14 mouse cellular contexts compared by ENCODE assay signal in the genomic region with DNA sequence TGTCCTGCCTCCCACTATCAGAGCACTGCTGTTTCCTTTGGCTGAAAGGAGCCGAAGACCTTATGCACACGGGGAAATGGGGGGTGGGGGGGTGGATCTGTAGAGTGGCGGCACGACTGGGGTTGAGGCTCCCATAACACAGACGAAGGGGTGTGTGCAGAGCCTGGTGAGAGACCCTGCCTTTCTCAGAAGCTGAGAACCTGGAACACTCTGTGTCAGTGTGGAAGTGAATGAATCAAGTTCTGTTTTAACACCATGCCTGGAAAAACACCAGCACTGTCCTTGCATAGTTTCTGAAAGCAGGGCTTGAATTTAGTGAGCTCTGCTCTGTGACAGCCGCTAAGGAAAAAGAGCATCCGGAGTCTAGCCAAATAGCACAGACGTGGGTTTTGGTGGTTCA.
DNase-seq lines count a peak whose midpoint lies in the region; ATAC-seq and TF ChIP-seq lines count a peak whose summit lies in the region.
"Had no signal": no experiment of that assay in that cellular context is flagged by ENCODE, and none has a peak within 500 bp of the region (broad histone marks: within the 10 kb centered on the region; RNA-seq: fewer than 3 reads in every experiment).

No protein-coding gene starts in this region.

- no peak overlapping the region for H3K4me3 ChIP-seq in forebrain, embryonic 14.5 days (ENCODE audit: low read depth, low read length)
- no peak overlapping the region for H3K4me3 ChIP-seq in forebrain, embryonic 11.5 days (ENCODE audit: low read depth, low read length)
- H3K4me3 ChIP-seq in hindbrain, embryonic 13.5 days, result no peak overlapping the region
- no peak overlapping the region for H3K4me3 ChIP-seq in hindbrain, embryonic 14.5 days (replicated peaks; ENCODE audit: low read length)
- H3K4me3 ChIP-seq in limb, embryonic 13.5 days, result no peak overlapping the region
- no peak overlapping the region for H3K4me3 ChIP-seq in limb, embryonic 10.5 days
- no peak overlapping the region for H3K4me3 ChIP-seq in forebrain, postnatal 0 days (ENCODE audit: low read depth, low read length)
- H3K4me3 ChIP-seq: embryonic facial prominence, embryonic 13.5 days had no signal

- 0 out of 2 replicates have a peak, but pooled peaks have one; percentile 37 for ATAC-seq in forebrain, embryonic 14.5 days
- no peak for ATAC-seq in forebrain, embryonic 11.5 days (replicated peaks; ENCODE audit: low FRiP score)
- no peak for ATAC-seq in hindbrain, embryonic 13.5 days (ENCODE audit: low FRiP score)
- ATAC-seq in hindbrain, embryonic 14.5 days (ENCODE audit: low FRiP score), result no peak
- ATAC-seq in limb, embryonic 13.5 days (ENCODE audit: low FRiP score, low read depth), result 0 out of 2 replicates have a peak, but pooled peaks have one; percentile 55
- ATAC-seq in forebrain, postnatal 0 days, result peak; percentile 87
- ATAC-seq: lung, postnatal 0 days had no signal

- DNase-seq in forebrain, embryonic 14.5 days (ENCODE audit: low spot score), result no peak
- no peak for DNase-seq in forebrain, embryonic 11.5 days (ENCODE audit: low spot score)
- no peak for DNase-seq in hindbrain, embryonic 14.5 days (ENCODE audit: low spot score)
- no peak for DNase-seq in limb, embryonic 10.5 days (ENCODE audit: low spot score)
- peak; percentile 53 for DNase-seq in forebrain, postnatal 0 days
- DNase-seq in gastrocnemius, postnatal 25 days, result no peak
- DNase-seq: cerebellum, adult 11-12 months; heart, adult 11 months; right cerebral cortex, postnatal 4 days; thymus, postnatal 14 days had no signal

- WGBS in forebrain, embryonic 14.5 days, result 64% methylated on average over 8 of the region's 8 CpGs
- 83% methylated on average over 8 of the region's 8 CpGs for WGBS in forebrain, embryonic 11.5 days
- 62% methylated on average over 8 of the region's 8 CpGs for WGBS in hindbrain, embryonic 13.5 days
- 52% methylated on average over 8 of the region's 8 CpGs for WGBS in hindbrain, embryonic 14.5 days
- WGBS in limb, embryonic 13.5 days, result 61% methylated on average over 8 of the region's 8 CpGs
- 71% methylated on average over 8 of the region's 8 CpGs for WGBS in limb, embryonic 10.5 days
- 50% methylated on average over 8 of the region's 8 CpGs for WGBS in forebrain, postnatal 0 days

- H3K4me2 ChIP-seq in forebrain, embryonic 14.5 days (ENCODE audit: low read length), result no peak overlapping the region
- H3K4me2 ChIP-seq in forebrain, embryonic 11.5 days (ENCODE audit: low read depth, low read length, severe bottlenecking), result no peak overlapping the region
- H3K4me2 ChIP-seq in hindbrain, embryonic 13.5 days, result no peak overlapping the region
- H3K4me2 ChIP-seq in hindbrain, embryonic 14.5 days (replicated peaks), result no peak overlapping the region
- no peak overlapping the region for H3K4me2 ChIP-seq in limb, embryonic 13.5 days (replicated peaks)
- no peak overlapping the region for H3K4me2 ChIP-seq in forebrain, postnatal 0 days (ENCODE audit: low read depth)
- H3K4me2 ChIP-seq: embryonic facial prominence, embryonic 13.5 days had no signal

- no peaks in the 10 kb centered on the region for H3K36me3 ChIP-seq in forebrain, embryonic 14.5 days (ENCODE audit: control insufficient read depth, insufficient read depth, low read length)
- no peaks in the 10 kb centered on the region for H3K36me3 ChIP-seq in forebrain, embryonic 11.5 days (ENCODE audit: control insufficient read depth, insufficient read depth, low read length)
- H3K36me3 ChIP-seq in hindbrain, embryonic 13.5 days, result no peaks in the 10 kb centered on the region
- H3K36me3 ChIP-seq in hindbrain, embryonic 14.5 days (replicated peaks; ENCODE audit: control insufficient read depth, insufficient read depth), result no peaks in the 10 kb centered on the region
- H3K36me3 ChIP-seq in limb, embryonic 13.5 days, result no peaks in the 10 kb centered on the region
- H3K36me3 ChIP-seq in limb, embryonic 10.5 days, result no peaks in the 10 kb centered on the region
- no peaks in the 10 kb centered on the region for H3K36me3 ChIP-seq in forebrain, postnatal 0 days (ENCODE audit: insufficient read depth)
- H3K36me3 ChIP-seq: embryonic facial prominence, embryonic 13.5 days had no signal

- H3K27ac ChIP-seq in forebrain, embryonic 14.5 days (ENCODE audit: low read depth, low read length), result no peak overlapping the region; the same call in 1 of the 2 replicates
- no peak overlapping the region for H3K27ac ChIP-seq in forebrain, embryonic 11.5 days (ENCODE audit: low read depth, low read length)
- H3K27ac ChIP-seq in hindbrain, embryonic 13.5 days, result peak overlapping the region; percentile 40
- H3K27ac ChIP-seq in hindbrain, embryonic 14.5 days, result no peak overlapping the region
- H3K27ac ChIP-seq in limb, embryonic 13.5 days, result no peak overlapping the region
- no peak overlapping the region for H3K27ac ChIP-seq in limb, embryonic 10.5 days
- peak overlapping the region; percentile 35; the same call in 1 of the 2 replicates for H3K27ac ChIP-seq in forebrain, postnatal 0 days (ENCODE audit: low read depth, low read length)
- H3K27ac ChIP-seq: embryonic facial prominence, embryonic 13.5 days had no signal

- H3K27me3 ChIP-seq in forebrain, embryonic 14.5 days (replicated peaks; ENCODE audit: control insufficient read depth, insufficient read depth, low read length), result no peaks in the 10 kb centered on the region
- no peaks in the 10 kb centered on the region for H3K27me3 ChIP-seq in forebrain, embryonic 11.5 days (ENCODE audit: control insufficient read depth, insufficient read depth, low read length)
- no peaks in the 10 kb centered on the region for H3K27me3 ChIP-seq in hindbrain, embryonic 13.5 days
- H3K27me3 ChIP-seq in hindbrain, embryonic 14.5 days (ENCODE audit: control insufficient read depth, insufficient read depth, low read length), result no peaks in the 10 kb centered on the region
- no peaks in the 10 kb centered on the region for H3K27me3 ChIP-seq in limb, embryonic 13.5 days
- H3K27me3 ChIP-seq in limb, embryonic 10.5 days (ENCODE audit: low read depth, poor library complexity, severe bottlenecking), result no peaks in the 10 kb centered on the region
- no peaks in the 10 kb centered on the region for H3K27me3 ChIP-seq in forebrain, postnatal 0 days (ENCODE audit: insufficient read depth, low read length)
- H3K27me3 ChIP-seq: embryonic facial prominence, embryonic 13.5 days had no signal

- no peaks in the 10 kb centered on the region for H3K4me1 ChIP-seq in forebrain, embryonic 14.5 days (ENCODE audit: control insufficient read depth, insufficient read depth, low read length)
- H3K4me1 ChIP-seq in forebrain, embryonic 11.5 days (replicated peaks; ENCODE audit: control insufficient read depth, insufficient read depth, low read length), result no peaks in the 10 kb centered on the region
- H3K4me1 ChIP-seq in hindbrain, embryonic 13.5 days (replicated peaks), result peaks cover 48% of the 10 kb centered on the region
- H3K4me1 ChIP-seq in hindbrain, embryonic 14.5 days (replicated peaks; ENCODE audit: control insufficient read depth, insufficient read depth, low read length), result peaks cover 12% of the 10 kb centered on the region; the same call in 1 of the 2 replicates
- H3K4me1 ChIP-seq in limb, embryonic 13.5 days, result peaks cover 14% of the 10 kb centered on the region
- 0 out of 2 replicates have a peak, but pooled peaks cover 3% of the 10 kb centered on the region for H3K4me1 ChIP-seq in limb, embryonic 10.5 days
- H3K4me1 ChIP-seq in forebrain, postnatal 0 days (ENCODE audit: insufficient read depth), result 0 out of 2 replicates have a peak, but pooled peaks cover 4% of the 10 kb centered on the region

- no peak overlapping the region for H3K9ac ChIP-seq in forebrain, embryonic 14.5 days (ENCODE audit: low read length)
- H3K9ac ChIP-seq in forebrain, embryonic 11.5 days (ENCODE audit: low read length), result no peak overlapping the region
- H3K9ac ChIP-seq in hindbrain, embryonic 13.5 days, result no peak overlapping the region
- H3K9ac ChIP-seq in hindbrain, embryonic 14.5 days, result no peak overlapping the region
- no peak overlapping the region for H3K9ac ChIP-seq in limb, embryonic 13.5 days
- H3K9ac ChIP-seq in forebrain, postnatal 0 days, result no peak overlapping the region
- H3K9ac ChIP-seq: embryonic facial prominence, embryonic 13.5 days had no signal

- no peaks in the 10 kb centered on the region for H3K9me3 ChIP-seq in forebrain, embryonic 14.5 days (replicated peaks; ENCODE audit: control insufficient read depth, low read length)
- no peaks in the 10 kb centered on the region for H3K9me3 ChIP-seq in forebrain, embryonic 11.5 days (ENCODE audit: control insufficient read depth, low read length)
- no peaks in the 10 kb centered on the region for H3K9me3 ChIP-seq in hindbrain, embryonic 13.5 days
- no peaks in the 10 kb centered on the region for H3K9me3 ChIP-seq in hindbrain, embryonic 14.5 days (ENCODE audit: control insufficient read depth, low read length)
- 0 out of 2 replicates have a peak, but pooled peaks cover 3% of the 10 kb centered on the region for H3K9me3 ChIP-seq in limb, embryonic 13.5 days
- H3K9me3 ChIP-seq in limb, embryonic 10.5 days (replicated peaks), result no peaks in the 10 kb centered on the region
- H3K9me3 ChIP-seq in forebrain, postnatal 0 days (ENCODE audit: low read length), result no peaks in the 10 kb centered on the region

- no peak for TF ChIP-seq CTCF in forebrain, postnatal 0 days (IDR thresholded peaks at IDR 0.05; ENCODE audit: low read depth)

Comparison
In these comparisons a context has a peak if more than half of its experiments do, and no peak if none do; other contexts are left out.
1. ATAC-seq: peak in forebrain, embryonic 14.5 days (single experiment), limb, embryonic 13.5 days (single experiment) and forebrain, postnatal 0 days (single experiment); none in forebrain, embryonic 11.5 days (single experiment), hindbrain, embryonic 13.5 days (single experiment) and hindbrain, embryonic 14.5 days (single experiment).
2. H3K27ac ChIP-seq: peak in hindbrain, embryonic 13.5 days (single experiment) and forebrain, postnatal 0 days (single experiment); none in forebrain, embryonic 14.5 days (single experiment), forebrain, embryonic 11.5 days (single experiment), hindbrain, embryonic 14.5 days (single experiment), limb, embryonic 13.5 days (single experiment) and limb, embryonic 10.5 days (single experiment).